Mouse (Mus musculus) lung, postnatal 0 days (tissue): ENCODE results near the gene Gm8127.
"Not testable (repeated sequence)": the region's sequence is repeated elsewhere in the genome, so short reads cannot be mapped to it uniquely, and the experiment has no call there.

Experiments used
- CTCF ChIP-seq: IDR thresholded peaks from 2 replicates; pipeline ENCODE4 v1.5.1; 2016; ENCODE audit warnings: antibody characterized with exemption, mild to moderate bottlenecking
- EP300 ChIP-seq: IDR thresholded peaks from 2 replicates; pipeline ENCODE4 v1.6.1; 2016; ENCODE audit warnings: antibody characterized with exemption, mild to moderate bottlenecking, control low read depth

GRCm38 (mm10) chr14:43268521-43269084, 25.0 kb downstream of the Gm8127 start:
- not testable (repeated sequence) for TF ChIP-seq EP300, CTCF
